Mouse (Mus musculus): ENCODE measurements around the gene Tmem43.
"Not testable (repeated sequence)": the region's sequence is repeated elsewhere in the genome, so short reads cannot be mapped to it uniquely, and the experiment has no call there.

Gene Tmem43

DNA sequence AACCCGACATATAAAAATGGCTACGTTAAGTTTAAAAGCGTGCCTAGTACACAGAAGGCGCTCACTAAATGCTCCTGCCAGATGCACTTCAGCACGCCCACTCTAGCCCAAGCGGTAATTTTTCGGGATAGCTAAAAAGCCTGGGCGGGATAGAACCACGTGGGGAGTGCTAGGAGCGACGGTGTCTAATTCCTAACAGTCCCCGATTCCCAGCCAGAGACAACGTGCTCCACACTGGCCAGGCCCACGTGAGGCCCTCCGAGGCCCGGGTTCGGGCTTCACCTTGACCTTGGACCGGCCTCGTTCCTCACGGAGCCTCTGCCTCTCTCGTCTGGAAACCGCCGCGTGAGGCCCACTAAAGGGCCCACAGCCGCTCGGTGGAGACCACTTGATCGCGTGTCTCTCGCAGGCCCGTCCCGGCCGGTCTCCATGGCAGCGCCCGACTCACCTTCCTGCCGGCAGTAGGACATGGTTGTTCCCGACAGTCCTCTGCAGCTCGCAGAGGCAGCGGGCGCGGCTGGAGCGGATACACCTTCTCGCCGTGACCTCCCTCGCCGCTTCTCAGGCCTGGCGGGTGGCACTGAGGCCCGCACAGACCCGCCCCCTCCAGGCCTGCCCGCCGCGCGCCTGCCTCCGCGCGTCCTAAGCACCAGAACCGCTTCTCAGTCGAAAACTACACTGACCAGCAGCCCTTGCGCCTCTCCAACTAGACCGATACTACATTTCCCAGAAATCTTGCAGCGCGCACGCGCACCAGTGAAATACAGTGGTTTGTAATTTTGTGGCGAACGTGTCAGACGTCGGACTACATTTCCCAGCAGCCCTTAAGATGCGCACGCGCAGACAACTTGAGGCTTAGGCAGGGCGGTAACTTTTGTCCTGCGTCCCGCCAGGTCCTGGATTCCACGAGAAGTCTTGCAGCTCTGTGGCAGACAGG lies at the start of gene Tmem43, which contains the start of gene Chchd4:
Gene Tmem43, plus strand, starts transcription at position 836 of the 937 bp plus-strand sequence.
Gene Chchd4, minus strand, starts transcription at position 679 of the 937 bp plus-strand sequence.
- peak; percentile 99 for DNase-seq (ENCODE audit: extremely low read depth, low read depth)

DNA sequence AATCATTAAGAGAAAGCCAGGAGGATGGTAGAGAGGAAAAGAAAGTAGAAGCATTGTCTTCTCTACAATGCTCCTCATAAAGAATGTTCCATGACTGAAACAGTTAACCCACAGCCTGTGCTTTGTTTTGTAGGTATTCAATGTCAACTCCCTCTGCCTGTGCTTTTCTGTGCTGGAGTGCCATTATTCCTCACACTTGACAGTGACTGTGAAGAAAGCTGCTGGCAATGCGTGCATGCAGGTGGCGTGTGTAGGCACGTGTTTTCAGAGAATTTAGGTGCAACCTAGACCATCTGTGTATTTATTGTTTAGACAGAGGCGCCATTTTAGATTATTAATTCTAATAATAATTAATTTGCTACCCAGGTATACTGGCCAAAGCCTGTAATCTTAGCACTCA lies 49.4 kb upstream of the Tmem43 start:
- DNase-seq (ENCODE audit: extremely low read depth, low read depth): no peak

DNA sequence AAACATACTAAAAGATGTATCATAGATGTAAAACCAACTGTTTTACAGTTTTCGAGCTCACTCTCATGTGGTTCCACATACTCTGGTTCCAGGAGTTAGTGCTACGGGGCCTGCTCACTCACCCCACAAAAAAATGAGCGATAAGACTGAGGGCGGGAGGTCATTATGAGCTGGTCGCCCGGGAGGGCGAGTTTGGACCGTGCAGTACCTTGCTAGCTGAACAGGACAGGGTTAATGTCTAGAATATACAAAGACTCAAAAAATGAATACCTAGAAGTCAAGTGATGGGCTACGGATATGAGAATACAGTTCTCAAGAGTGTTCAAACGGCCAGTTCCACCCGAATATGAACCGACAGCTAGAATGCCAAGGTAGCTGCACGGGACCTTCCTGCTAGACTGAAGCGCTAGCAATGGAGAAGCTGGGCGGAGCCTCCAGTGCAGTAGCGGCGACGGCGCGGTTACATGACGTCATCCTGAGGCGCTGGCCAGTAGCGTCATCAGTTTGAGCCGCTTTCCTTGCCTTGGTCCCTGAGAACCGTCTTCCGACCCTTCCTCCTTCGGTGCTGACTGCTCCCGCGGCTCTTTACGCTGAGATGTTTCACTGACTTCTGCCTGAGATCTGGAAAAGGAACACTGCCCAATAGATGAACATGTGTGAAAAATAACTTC lies 32.9 kb upstream of the Tmem43 start:
- DNase-seq (ENCODE audit: extremely low read depth, low read depth): peak; percentile 83

DNA sequence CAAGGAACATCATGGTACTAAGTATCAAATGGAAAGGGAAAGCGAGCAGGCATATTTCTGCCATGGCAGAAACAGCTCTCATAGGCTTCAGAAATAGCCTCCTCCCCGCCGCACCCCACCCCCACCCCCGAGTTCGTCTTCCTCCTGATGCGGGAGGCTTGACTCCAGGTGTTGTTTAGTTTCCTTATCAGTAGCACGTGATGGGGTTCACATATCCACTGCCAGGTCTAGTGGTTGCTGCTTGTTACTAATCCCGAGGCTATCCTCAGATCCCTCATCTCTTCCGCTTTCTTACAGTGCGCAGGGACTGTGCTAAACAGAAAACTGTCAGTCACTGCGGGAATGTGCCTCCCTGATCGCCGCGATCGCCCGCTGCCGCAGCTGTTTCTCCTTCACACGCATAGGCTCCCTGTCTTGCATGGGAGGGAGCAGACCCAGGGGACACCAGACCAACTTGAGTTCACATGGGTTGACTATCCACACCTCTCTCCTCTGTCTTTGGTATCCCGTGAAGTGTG lies 32.3 kb upstream of the Tmem43 start:
- DNase-seq (ENCODE audit: extremely low read depth, low read depth): peak; percentile 34

DNA sequence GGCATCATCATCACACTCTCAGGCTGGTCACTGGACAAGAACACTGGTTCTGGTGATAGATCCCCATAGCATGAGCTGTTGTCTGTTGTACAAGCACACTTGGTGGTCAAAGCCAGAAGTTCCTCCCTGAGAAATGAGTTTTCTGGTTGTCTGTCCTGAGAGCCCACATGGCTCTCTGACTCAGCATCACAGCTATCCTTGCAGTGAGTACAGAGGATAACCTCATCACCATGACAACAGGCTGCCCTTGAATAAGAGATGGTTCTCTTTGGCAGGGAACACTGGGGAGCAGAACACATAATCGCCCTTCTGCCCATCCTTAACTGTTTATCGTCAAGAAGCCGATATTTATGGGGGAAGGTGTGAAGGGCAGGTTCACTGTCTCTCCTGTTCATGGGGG lies 28.2 kb upstream of the Tmem43 start:
- DNase-seq (ENCODE audit: extremely low read depth, low read depth): no peak

DNA sequence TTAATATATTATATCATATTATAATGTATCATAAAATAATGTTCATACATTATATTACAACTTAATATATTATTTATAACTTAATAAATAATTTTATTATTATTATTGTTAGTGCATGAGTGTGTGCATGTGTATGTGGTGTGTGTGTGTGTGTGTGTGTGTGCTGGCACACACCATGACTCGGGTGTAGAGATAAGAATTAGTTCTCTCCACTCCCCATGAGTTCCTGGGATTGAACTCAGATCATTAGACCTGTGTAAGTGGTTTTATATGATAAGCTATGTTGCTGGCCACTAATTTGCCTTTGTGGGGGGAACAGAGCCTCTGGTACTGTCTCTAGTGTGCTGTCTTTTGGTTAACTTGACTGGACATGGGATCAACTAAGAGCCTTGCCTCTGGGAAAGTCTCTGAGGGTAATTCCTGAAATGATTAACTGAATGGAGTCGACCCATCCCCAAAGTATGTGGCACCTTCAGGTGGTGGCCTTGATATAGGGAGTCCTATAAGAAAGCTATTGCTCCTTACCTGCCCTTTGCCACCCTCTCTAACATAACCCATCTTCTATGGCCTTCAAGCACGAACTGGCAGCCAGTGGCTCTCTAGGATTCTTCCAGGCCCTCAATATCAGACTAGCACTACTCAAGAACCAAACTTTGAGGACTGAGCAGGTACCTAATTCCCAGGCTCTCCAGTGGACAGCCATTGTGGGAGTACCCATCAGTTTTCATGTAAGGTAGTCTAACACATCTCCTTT lies 23.9 kb upstream of the Tmem43 start:
- DNase-seq (ENCODE audit: extremely low read depth, low read depth): no peak

DNA sequence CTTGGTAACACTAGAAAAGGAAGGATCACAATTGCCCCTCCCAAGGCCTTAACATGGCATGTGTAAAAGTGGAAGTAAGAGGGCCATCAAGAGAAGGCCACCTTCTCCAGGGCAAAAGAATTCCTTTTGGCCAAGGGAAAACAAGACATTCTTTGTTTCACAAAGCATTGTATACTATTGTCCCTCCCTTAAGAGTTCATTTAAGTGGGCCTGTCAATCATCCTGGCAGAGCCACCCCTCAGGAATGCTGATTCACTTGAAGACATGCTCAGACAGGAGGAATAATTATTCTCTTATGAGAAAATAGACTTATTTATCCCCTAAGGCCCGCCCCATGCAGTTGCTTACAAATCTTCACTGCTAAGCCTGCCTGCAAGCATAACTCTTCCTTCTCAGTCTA lies 21.4 kb upstream of the Tmem43 start:
- DNase-seq (ENCODE audit: extremely low read depth, low read depth): no peak

DNA sequence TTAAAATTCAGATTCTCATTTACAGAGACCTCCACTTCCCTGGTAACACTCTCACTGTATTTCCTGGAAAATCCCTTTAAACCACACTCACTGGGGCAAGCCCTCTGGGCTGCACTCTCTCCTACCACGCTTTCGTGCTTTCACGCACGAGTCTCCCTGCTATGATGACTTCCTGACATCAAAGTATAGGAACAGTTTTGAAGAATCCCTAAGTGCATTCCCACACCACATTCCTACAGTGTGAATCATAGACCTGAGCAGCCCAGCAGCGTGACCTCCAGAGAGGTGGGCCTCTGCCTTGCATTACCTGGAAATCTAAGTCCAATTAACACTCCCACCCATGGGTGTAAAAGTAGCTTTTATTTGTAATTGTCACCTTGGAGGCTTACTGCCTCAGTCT lies 19.0 kb upstream of the Tmem43 start:
- DNase-seq (ENCODE audit: extremely low read depth, low read depth): no peak

DNA sequence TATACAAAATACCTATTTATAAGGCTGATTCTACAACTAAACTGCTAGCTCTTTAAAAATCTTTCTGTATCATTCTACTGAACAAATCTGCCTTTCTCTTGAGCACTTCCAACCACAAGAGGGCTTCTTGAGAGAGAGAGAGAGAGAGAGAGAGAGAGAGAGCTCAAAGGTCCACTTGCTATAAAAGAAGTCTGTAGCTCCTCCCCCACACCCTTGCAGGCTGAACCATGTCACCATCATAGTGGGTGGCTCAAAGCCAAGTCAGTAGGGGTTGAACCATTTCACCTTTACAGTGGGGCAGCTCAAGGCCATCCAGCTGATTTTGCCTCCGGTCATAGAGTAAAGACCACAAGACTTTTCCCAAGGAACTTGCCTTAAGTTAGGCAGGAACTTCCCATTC lies 14.0 kb upstream of the Tmem43 start:
- DNase-seq (ENCODE audit: extremely low read depth, low read depth): no peak

DNA sequence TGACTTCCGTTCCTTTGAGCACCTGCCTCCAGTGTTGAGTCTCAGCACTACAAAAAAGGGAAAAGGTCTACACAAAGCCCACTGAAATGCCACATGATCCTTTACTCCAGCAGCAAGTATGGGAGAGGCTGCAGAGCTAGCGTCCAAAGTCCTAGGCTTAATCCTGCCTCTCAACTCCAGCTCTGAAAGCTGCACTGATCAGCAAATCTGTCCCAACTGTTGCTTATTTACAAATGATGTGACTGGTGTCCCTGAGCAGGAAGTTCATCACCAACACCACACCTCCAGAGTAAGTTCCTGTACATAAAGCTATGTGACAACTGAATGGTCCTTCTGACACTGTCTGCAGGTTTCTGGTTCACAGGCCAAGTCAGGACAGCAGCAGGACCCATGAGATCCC lies 7.7 kb upstream of the Tmem43 start:
- DNase-seq (ENCODE audit: extremely low read depth, low read depth): no peak

DNA sequence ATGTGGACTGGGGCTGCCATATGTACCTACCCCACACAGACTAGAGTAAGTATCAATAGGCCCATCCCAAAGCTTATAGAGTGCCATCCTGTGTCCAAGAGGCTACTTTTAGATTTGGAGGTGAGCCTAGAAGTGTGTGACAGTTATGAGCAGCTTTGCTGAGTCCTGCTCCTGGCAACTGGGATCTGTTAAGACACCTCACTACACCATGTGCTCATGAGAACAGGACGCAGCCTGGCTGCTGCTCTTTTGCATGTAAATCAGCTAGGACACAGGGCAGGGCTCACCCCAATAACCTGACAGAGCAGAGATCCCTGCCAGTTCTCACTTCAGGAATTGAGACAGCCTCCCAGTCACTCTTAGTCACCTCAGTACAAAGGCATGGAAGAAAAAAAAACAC lies 6.4 kb upstream of the Tmem43 start:
- no peak for DNase-seq (ENCODE audit: extremely low read depth, low read depth)

DNA sequence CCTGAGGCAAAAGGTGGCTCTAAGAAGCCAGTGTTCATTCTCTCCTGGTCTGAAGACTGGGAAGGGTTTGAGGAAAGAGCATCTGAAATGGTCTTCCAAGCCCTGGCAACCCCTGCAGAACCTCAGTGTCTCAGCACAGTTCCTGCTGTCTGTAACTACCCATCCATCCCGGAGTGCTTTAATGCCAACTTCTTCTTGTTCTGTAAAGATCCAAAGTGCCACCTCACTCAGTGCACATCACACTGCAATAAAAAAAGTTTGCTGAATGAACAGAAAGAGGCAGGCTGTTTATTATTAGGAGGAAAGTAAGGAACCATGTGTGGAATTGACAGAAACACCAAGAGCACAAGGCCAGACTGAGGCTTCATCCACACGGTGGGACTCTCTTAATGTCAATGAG lies 2.8 kb upstream of the Tmem43 start:
- DNase-seq (ENCODE audit: extremely low read depth, low read depth): no peak

DNA sequence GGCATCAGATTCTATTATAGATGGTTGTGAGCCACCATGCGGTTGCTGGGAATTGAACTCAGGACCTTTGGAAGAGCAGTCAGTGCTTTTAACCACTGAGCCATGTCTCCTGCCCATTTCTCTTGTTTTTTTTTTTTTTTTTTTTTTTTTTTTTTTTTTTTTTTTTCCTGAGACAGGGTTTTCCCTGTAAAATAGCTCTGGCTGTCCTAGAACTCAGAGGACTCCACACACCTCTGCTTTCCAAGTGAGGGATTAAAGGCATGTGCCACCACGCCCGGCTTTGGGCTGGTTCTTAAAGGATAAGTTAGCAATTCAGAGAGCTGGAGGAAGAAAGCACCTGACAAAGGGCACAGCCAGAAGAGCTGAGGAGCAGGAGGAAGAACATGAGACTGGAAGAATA lies 2.1 kb upstream of the Tmem43 start:
- not testable (repeated sequence) for DNase-seq (ENCODE audit: extremely low read depth, low read depth)

DNA sequence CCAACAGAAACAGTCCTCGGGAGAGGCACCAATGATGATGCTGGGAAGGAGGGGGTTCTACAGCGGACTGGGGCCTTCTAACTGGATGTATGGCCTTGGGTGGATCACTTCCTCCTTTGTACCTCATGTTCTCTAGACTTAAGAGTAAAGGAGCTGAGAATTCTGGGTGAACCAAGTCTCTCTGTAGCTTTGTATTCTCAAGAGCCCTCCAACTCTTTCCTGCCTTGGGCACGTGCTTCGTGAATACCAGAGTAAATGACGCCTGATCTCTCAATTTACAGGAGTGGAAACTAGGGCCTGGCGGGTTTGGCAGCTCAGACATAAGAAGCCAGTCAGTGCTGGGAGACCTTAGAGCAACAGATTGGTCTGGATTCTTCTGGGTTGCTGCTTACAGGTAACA lies 1.2 kb upstream of the Tmem43 start:
- peak; percentile 91 for DNase-seq (ENCODE audit: extremely low read depth, low read depth)

DNA sequence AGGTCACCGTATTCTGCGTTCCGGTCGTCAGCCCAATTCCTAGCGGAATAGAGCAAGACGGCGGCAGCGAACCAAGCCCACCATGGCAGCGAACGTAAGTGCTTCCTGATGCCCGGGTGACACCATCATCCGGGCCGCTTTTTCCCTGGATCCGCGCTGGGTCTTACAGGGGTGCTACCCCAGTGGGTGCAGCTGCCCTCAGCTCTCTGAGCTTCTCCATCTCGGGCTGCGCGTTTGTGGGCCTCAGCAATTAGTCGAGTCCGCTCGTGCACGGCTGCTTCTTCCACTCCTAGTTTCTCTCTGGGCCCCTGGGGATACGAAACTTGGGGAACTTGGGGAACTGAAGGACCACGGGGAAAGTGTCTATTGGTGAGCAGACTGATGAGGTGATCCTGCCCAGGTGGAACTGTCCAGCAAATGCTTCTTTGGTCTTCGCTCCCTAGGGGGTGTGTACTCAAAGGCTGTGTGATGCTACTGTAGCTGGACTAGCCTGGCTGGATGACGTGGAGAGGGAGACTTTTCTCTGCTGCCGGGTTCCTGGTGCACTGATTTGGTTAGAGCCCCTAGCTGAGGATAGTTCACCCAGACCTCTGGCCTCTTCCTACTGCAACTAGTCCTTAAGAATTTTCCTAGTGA lies 420 bp downstream of the Tmem43 start:
- DNase-seq (ENCODE audit: extremely low read depth, low read depth): peak; percentile 33

DNA sequence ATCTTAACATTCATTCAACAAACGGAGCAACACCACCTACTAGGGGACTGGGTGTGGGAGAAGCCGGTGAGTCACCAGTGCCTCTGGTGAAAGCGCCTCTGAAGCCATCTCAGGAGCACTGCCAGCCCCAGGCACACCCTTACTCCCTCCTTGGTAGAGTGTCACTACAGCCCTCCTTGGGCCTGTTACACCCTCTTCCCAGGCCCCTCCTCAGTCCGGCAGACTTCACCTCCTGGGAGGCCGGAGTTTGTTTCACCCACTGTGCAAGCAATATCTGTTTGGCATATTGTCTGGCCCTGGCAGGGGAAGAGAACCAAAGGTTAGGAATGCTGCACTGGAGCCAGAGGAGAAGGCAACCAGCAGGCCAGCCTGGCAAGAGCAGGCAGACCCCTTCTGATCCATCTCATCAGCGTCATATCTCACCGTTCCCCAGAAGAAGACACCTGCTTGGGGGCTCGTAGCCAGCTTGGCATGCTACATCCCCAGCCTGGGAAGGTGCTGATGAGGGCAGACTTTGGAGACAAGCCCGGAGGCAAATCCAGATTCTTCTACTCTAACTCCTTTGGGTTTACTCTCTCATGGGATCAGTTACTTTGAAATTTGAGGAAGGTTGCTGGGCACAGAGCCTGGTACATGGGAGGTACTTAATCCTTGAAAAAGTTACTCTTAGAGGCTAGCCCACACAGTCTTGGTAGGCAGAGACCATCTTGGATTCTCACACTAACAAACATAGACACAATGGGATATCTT lies 1.1 kb downstream of the Tmem43 start:
- DNase-seq (ENCODE audit: extremely low read depth, low read depth): no peak

DNA sequence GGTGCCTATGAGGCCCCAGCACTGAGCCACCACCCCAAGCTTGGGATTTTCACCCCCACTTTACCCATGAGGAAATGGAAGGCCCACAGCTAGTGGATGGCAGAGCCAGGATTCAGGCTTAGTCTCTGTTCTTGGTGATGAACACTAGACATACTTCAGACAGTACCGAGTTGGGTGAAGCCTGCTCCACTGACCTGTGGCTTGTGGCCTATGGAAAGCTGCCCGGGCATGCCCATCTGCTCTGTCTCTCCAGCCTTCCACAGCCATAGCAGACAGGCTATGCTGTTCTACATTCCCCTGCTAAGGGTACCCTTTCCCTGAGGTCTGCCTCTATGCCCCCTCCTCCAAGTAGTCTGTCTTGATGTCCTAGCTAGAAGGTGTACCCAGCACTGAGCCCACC lies 3.0 kb downstream of the Tmem43 start:
- DNase-seq (ENCODE audit: extremely low read depth, low read depth): no peak

DNA sequence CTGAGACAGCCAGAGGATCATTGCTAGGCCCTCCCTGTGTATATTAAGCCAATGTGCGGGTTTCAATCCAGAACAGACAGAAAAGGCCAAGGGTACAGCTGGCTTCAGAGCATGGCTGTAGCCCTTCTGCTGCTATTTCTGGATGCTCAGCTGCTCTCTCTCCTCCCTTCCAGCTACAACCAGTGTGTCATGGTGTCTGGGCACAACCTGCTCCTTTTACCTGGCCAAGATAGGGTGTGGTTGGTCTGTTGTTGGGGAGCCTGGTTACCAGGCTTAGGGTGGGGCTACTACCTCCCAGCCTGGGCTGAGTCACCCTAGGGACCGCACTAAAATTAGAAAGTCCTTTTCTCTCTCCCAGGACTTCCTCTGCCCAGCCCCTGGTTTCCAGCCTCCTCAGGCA lies 9.9 kb downstream of the Tmem43 start:
- DNase-seq (ENCODE audit: extremely low read depth, low read depth): no peak

DNA sequence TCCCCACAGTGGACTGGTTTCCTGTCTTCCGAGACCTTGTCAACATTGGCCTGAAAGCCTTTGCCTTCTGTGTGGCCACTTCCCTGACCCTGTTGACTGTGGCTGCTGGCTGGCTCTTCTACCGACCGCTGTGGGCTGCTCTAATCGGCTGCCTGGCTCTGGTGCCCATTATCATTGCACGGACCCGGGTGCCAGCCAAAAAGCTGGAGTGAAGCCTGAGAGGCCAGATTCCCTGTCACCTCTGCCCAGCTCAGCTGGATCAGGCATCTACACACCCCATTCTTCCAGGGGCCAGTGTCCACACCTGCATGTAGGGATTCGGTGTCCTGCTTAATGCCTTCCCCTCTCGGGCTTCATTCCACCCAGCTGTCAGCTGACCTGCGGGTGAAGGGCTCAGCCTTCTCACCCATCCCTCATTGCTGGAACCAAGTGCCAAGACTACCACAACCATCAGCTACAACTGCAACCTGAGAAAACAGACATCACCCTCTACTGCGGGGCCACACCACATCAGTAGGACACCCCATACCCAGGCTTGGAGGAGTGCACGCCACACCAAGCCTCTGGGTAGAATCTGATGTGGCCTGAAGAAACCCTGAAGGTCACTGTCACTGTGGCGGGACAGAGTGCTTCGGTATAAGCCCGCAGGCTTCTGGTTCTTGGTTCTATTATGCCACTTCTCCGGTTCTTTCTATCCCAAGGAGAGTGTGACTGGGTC lies 13.4 kb downstream of the Tmem43 start:
- no peak for DNase-seq (ENCODE audit: extremely low read depth, low read depth)
